Mouse (Mus musculus) layer of hippocampus, adult 11-12 months (tissue): Measurements from ENCODE around the gene Dyrk3.
A peak's percentile ranks its signal among the peaks of the same experiment; 100 is the strongest.
"Not testable (repeated sequence)": the region's sequence is repeated elsewhere in the genome, so short reads cannot be mapped to it uniquely, and the experiment has no call there.

ENCODE experiments used
- DNase-seq: peaks from one replicate; pipeline ENCODE4 v3.0.0; 2022; ENCODE audit warnings: low spot score

Gene Dyrk3

DNA sequence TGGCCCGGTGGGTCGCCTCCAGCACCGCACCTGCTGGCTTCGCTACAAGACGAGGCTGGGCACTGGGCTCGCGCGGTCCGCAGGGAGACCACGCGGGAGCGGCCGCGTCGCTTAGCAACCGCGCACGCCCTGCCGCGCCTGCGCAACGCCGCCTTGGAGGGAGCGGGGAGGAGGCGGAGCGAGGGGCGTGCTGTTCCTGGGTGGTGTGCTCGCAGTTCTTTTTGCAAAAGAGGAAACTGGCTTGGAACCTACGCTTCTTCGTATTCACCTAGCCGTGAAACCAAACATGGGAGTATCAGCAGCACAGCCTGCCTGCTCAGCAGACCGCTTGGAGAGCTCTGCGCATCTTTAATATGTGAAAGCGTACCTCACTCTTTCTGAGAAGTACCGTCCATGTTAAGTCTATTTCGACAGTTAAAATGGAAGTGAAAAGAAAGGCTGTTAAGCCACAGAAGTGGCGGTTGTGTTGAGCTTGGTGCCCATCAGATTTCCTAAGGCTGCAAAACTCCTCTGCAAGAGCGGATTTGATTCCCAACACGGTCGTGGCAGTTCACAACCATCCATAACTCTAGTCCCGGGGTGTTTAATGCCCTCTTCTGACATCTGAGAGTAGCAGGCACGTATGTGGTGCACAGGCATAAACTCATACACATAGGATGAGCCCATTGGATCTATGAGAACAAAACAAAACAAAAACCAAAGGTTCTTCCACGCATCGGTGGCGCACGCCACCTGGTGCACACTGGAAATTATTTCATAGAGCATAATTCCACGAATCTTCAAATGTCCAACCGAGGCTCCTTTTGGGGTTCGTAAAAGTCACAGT is at the start of gene Dyrk3:
Dyrk3 (minus strand) TSS at position 150 of the 826 bp plus-strand sequence.
- peak; percentile 89 for DNase-seq

DNA sequence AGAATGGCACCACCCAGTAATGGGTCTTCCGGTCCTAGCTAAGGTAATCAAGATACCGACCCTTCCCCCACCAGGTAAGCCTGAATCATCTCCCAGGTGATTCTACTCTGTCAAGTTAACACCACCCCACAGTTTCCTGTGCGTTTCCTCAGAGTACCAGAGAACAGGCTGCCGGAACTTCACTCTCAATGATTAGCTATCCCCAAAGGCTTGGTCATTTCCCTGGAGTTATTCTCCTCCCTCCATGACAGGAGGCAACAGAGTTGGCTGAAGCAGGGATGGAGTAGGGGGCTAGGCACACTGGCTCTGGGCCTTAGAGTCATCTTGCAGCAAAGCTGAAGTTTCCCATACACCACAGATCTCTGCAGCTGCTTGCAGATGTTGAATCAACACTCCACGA is 49.7 kb upstream of the Dyrk3 start:
- no peak for DNase-seq

DNA sequence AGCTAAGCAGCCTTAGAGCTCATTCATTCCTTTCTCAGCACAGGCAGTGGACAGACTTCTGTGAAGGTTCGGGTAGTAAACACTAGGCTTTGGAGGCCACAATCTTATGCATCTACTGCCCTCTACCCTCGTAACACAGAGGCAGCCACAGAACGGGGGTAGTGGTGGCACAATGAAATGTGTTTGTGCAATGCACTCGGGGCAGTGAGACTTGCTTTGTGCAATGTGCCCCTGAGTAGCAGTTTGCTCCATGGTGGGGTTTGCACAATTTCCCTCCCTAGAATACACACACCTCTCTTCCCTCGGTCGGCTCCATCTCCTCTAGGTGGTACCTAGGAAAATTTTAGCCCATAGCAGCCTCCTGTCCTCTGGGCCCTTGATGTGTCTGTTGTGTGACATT is 48.9 kb upstream of the Dyrk3 start:
- DNase-seq = no peak

DNA sequence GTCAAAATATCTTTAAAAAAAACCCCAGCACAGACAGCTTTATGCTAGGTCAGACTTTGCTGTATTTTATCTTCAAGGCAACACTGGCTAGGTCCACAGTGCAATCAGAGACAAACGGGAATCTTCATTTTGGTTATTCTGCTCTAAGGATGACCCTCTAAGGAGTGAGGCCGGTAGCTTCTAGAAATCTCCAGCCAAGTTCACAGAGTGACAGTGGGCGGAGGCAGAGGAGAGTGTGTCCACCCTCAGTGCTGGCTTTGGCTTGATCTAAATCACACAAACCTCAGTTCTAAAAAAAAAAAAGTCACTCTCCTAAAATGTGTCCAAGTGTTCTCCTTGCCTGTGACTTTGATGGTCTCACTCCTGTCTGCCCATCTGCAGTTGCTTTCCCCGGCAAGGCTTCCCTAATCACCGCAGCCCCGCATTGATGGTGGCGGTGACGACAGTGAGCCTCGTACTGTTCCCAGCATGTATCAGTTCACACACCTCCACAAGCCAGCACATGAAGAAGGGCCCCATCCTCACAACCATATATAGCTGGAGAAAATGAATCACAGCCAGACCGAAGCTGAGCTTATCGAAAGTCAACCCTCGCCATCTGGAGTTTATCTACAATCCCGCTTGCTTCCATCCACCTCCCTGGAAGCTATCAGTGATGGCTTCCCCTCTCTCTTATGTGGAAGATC is 47.8 kb upstream of the Dyrk3 start:
- no peak for DNase-seq

DNA sequence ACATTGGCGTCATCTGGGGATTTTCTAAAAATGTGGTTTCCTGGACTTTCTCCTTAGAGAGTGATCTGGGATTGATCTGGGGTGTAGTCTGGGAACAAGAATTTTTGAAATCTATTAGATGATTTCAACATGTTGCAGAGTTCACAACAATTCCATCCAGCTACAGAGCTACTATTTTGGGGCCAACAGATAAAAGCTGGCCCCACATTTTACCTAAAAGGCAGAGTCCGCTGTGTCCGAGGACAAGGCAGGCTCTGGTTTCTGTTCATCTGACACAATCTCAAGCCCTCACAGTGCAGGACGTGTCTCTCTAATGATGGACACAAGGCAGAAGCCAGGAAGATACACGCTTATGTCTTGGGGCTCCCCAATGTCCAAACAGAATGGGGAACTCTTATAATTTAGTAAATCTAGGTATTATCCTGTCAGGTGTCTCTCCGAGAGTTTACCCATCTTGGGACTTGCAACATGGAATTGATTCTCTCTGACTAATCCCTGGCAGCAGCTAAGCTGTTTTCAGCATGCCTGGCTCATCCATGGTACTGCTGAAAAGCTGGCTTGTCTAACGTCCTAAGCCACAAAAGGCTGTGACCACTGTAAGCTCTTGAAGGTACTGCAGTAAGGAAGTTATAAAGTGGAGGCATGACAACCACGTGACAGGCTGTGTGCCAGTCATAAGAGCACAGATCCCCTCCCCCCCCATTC is 47.0 kb upstream of the Dyrk3 start:
- no peak for DNase-seq

DNA sequence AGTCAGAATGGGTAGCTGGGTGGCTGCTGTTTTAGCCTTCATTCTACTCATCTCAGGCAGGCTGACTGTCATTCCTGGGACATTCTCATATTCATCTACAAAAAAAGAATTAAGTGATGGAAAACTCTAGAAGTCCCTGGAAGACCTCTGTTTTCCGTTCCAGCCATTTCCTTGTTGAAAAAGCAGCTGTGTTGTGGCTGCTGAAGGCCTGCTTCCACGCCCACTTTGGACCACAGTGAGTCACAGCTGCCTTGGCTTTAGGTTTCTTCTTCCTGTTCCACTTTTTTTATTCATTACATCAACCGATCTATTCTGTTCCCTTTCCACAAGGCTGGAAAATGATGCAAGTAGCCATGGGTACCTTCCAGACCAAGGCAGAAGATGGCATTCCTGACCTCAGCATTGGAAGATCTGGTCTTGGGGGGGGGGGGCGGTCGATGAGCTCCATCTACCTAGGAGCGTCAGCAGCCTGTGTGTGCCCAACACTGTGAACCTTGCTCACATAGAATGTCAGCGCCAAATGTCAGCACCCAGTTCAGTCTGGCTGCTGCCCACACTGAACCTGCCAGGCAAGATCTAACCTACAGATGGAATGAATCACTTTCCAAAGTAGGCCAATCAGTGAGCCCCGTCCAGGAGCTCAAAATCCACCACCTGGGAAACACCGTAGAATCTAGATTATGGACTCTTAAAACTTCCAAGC is 46.3 kb upstream of the Dyrk3 start:
- no peak for DNase-seq

DNA sequence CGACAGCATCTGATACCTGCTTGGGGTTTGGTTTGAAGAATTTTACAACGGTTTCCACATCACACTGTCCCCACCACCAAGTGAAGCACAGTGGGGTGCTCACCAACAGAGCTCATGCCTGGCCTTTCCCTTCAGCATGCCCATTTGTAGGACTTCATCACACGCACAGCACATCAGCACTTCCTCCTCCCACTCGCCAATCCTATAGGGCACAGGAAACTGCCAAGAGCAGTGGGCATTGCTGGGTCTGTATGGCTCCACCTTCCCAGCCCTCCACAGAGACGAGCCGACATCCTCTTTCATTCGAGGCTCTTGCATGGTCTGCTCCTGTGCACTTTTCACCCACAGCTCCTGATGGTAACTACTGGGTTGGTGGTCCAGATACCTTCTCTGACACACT is 45.1 kb upstream of the Dyrk3 start:
- no peak for DNase-seq

DNA sequence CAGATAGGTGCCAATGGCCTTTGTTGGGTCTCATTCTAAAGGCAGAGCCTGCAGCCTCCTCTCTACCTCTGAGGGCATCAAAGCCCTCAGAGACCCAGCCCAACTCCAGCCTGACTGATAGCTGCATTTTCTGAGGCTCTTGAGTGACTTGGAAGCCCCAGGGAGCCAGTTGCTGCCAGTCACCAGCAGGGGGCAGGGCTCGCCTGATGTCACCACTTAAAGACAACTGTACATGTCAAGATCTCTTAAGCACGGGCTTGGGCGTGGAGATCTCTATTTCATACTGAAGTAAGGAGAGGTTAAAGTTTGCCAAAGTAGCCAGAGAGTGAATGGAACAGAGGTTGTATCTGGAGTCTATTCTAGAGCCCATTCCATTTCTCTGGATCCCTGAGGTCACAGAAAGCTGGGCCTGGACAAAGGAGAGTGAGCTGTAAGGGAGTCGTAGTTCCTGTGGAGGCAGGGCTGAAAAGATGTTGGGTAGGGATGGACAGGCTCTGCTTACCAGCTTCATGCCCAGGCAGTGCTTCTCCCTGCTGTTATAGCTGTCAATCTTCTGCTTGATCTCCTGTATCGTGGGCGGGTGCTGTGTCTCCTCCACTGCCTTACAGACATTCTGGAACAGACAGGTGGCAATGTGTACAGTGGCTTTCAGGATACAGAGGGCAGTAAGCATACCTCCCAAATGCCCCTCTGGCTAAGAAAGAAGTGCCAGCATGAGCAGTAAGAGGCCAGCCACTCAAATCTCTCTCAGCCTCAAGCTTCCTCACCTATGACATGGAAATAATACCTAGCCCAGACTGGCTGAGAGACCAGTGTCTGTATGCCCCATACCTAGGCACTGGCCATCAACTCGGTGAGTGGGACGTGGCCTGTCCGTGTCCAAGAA is 43.7 kb upstream of the Dyrk3 start:
- peak; percentile 84 for DNase-seq

DNA sequence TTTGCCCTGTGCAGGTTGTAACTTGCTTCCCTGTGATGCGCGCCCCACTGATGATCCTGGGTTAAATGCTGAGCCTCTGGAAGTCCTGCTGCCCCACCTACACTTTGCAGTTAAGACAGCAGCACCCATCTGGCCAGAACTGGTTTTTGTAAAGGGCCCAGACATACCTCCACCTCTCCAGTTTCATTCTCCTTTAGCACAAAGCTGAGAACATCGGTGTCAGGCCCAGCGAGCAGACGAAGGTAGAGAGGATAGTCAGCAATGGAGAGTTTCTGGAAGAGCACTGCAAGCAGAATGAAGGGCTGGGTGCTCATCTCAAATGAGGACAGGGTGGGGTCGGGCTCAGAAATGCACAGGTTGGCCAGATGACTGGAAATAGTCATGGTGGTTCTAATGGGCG is 42.2 kb upstream of the Dyrk3 start:
- DNase-seq = no peak

DNA sequence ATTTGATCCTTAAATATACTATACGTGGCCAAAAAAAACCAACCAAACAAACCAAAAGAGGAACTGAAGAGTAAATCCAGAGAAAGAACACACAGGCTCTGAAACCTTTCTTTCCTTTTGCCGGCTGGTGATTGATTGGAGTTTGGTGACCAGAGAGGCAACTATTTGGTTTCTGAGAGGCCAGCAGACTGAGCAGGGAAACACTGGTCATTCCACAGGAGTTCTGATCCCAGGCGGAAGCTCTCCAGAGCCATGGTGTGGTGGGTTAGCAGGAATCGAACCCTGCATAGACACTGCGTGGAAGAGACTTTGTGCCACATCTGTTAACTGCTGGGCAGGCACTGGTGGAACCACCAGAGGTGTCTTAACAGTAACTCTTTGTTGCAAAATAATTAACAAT is 39.9 kb upstream of the Dyrk3 start:
- DNase-seq = no peak

DNA sequence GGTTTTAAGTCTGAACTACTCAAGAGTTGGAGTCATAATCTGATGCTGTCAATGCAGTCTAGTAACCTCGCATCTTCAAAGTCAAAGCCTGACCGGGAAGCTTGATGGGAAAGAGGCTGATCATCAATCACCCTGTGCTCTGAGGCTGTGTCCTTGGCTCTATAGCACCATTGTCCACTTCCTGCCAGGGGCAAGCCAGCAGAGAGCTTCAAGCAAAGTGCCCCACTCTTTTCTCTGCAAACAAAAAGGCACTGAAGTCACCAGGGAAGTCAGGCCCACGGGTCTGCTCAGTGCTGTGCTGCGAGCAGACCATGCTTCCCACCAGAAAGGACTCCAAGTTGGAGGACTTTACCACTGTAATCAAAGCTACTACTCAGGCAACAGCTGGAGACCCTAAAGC is 39.1 kb upstream of the Dyrk3 start:
- DNase-seq = no peak

DNA sequence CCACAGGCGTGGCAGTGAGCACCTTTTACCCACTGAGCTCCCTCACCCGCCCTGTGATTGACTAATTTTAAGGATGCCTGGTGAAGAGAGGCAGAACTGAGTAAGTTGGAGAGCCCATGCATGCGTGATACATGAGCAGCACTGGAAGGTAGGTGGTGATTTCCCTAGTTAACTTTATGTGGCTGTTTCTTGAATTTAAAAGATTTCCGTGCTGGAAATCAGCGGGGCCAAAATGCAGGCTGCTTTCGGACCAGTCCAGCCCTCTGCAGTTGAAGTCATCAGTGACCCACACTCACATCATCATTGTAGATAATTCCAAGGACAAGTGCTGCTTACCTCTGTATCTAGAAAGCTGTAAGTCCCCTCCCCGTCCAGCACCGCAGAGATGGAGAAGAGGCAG is 37.7 kb upstream of the Dyrk3 start:
- DNase-seq = no peak

DNA sequence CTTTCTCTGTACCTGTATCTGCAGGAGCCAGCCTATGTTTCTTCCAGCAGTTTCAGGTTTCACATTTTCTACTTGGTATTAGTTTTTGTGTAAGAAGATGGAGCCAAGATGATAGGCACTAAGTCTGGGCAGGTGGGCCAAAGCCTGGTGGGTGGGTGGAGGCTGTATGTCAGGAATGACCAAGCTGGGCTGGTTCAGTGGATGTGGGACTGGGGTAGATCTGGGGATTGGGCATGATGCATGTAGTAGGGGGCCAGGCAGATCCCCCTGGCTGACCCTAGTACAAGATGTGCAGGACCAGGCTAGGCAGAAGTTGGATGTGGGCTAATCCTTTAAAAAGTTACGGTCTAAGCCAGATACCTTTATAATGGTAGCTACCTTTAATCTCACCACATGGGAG is 37.0 kb upstream of the Dyrk3 start:
- no peak for DNase-seq

DNA sequence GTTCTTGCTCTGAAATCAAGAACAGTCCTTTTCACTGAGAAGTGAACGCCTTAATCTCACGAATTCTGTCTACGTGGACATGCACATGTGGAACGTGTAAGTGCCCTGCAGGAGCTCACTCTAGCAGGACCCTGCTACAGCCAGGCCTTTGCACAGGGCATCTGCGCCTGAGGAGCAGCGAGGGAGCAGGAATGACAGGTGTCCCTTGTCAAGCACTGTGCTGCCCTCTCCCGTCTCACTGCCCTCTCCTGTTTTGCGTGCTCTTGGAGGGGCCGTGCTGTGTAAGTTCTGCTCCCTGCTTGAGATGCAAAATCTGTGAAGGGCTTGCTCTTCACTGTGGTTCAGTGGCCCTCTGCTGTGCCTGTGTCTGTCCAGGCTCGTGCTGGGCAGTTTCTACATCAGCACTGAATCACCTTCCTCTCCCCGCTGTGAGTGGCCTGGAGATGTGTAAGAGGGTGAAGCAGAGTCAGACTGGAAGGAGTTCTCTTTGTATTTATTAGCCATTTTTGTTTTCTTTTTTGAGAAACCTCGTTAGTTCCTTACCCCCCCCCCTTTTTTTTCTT is 36.2 kb upstream of the Dyrk3 start:
- DNase-seq = no peak

DNA sequence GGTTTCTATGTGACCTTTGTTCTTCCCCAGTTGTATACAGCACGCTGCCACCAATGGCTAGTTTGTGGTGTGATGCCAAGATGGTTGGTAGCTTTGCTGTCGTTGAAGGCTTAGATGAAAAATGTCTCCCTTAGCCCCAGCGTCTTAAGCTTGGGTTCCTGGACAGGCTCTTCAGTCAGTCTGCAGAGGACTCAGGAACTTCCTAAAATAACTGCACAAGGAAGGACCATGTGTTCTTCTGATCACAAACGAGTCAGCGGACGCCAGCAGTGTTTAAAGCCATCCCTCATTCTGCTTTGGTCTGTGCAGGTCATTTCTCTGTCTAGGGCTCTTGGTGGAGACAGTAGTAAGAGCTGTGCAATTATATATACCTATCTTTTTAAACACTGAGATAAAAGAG is 35.7 kb upstream of the Dyrk3 start:
- no peak for DNase-seq

DNA sequence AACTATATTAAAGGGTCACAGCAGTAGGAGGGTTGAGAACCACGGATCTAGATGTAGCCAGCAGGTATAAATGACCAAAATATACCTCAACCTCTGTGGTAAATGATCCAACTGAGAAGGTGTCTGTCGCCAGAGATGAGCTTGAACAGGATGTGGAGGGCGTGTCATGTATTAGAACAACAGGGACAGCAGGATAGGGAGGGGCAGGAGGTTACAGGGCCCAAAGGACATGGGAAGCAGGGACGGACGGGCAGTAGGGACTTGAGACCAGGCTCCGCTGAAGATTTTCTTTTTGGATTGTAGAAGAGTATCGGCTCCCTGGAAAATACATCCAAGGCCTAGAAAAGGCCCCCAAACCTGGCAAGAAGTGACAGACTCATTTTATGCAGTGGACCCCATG is 34.9 kb upstream of the Dyrk3 start:
- no peak for DNase-seq

DNA sequence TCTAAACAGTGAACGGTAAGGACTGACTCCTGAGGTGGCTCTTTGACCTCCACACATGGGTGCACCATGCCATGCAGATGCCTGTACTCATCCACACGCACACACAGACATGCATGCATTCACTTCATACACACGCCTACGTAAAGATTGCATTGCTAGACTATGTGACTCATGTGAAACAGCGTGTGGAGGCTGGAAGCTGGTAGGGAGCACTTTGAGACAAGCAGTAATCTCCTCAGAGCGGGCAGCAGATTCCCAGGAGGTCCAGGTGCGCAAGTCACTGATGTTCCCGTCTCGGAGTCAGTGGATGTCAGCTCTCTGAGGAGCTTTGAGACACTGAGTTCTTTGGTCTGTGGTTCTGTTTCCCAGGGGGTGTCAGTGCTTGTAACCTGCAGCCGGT is 29.5 kb upstream of the Dyrk3 start:
- no peak for DNase-seq

DNA sequence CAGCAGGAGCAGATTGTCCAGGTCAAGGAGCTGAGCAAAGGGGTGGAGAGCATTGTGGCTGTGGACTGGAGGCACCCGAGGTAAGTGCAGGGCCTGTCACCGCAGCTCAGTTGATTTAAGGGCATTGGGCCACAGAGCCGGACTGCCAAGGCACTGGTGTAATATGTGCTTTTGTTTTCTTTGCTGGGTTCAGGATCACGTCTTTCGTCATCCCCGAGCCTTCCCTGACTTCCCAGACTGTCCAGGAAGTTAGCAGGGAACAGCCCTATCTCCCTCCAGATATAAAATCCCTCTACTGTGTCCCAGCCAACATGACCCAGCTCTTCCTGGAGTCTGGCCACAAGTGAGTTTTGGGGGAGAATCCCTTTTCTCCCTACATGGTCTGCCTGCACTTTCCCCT is 26.3 kb upstream of the Dyrk3 start:
- no peak for DNase-seq

DNA sequence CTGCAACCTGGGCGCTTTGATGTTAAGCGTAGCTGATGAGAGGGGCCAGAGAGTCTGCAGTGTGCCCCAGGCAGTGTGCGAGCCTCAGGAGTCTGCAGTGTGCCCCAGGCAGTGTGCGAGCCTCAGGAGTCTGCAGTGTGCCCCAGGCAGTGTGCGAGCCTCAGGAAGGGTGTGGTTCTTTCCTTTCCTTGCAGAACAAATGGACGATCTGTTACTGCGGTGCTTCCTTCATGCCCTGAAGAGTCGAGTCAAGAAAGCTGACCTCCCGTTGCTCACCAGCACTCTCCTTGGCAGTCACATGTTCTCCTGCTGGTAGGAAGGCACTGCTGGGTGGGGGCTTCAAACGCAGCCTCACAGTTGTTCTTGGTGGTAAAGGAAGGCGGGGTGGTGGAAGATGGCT is 23.0 kb upstream of the Dyrk3 start:
- no peak for DNase-seq

DNA sequence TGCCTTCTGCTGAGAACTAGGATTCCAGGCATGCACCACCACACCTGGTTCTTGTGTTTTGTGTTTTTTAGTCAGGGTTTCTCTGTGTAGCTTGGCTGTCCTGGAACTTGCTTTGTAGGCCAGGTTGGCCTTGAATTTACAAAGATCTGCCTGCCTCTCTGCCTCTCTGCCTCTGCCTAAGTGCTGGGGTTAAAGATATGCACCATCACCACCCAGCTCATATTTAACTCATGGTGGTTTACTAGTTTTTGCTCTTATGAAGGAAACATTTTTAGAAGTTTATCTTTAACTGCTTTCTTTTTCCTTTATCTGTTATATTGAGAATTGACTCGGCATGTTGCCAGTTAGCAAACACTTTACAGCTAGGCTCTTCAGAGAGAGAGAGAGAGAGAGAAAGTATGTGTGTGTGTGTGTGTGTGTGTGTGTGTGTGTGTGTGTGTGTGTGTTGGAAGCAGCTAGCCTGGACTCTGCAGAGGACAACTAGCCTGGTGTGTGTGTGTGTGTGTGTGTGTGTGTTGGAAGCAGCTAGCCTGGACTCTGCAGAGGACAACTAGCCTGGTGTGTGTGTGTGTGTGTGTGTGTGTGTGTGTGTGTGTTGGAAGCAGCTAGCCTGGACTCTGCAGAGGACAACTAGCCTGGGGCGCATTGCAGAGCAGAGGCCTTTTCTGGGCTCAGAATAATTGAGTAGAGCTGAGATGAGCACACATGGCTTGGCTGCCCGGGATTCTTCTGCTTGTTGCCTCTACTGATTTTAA is 21.6 kb upstream of the Dyrk3 start:
- not testable (repeated sequence) for DNase-seq
